Mouse (Mus musculus) erythroid progenitor cell, adult 5-6 weeks (primary cell): ENCODE data around the gene Tcirg1. TPM values are rescaled to one million over a fixed set of nuclear protein-coding genes. Genes with fewer than 3 reads are reported as not detected.
A peak's percentile ranks its signal among the peaks of the same experiment; 100 is the strongest.

Experiments
- ATAC-seq: replicated peaks from 2 replicates; pipeline ENCODE4 v1.8.0; 2016; ENCODE audit warnings: moderate number of reproducible peaks, mild to moderate bottlenecking, moderate TSS enrichment, inconsistent platforms; ENCODE audit not compliant: poor library complexity, low FRiP score, severe bottlenecking
- total RNA-seq, 2 experiments: library from RNA; stranded (forward) in 1 of 2; stranded (reverse) in 1 of 2; fragments of 150-400 nt in 1 of 2; fragments of 186-747, 209-891 nt in 1 of 2; gene quantifications; 2 replicates each; pipeline versions ENCODE4 v1.2.3 to v1.2.4; 2015 to 2017; ENCODE audit warnings: low replicate concordance in 2 of 2

Tcirg1 gene
- total RNA-seq, 2 experiments from 2014 or later, result 44.4 to 51.6 TPM

- ATAC-seq, result no peak
Observed at GRCm38 (mm10) chr19:3857220-3857619, 49.7 kb downstream of the Tcirg1 start.

GRCm38 (mm10) chr19:3855601-3856000 is 51.3 kb downstream of the Tcirg1 start:
- ATAC-seq, result no peak

- no peak for ATAC-seq
Observed at GRCm38 (mm10) chr19:3855091-3855490, 51.8 kb downstream of the Tcirg1 start.

- ATAC-seq, result no peak
Observed at GRCm38 (mm10) chr19:3853891-3854290, 53.0 kb downstream of the Tcirg1 start.

GRCm38 (mm10) chr19:3853121-3853520 is 53.8 kb downstream of the Tcirg1 start:
- no peak for ATAC-seq

GRCm38 (mm10) chr19:3851979-3852681 is 54.8 kb downstream of the Tcirg1 start:
- ATAC-seq, result no peak

GRCm38 (mm10) chr19:3851502-3851962 is 55.4 kb downstream of the Tcirg1 start, which contains the start of gene Chka:
Gene Chka, plus strand, starts transcription at chr19:3851773.
- ATAC-seq, result peak; percentile 99

GRCm38 (mm10) chr19:3850847-3851469 is 56.0 kb downstream of the Tcirg1 start:
- ATAC-seq, result peak; percentile 20; the same call in 1 of the 2 replicates

GRCm38 (mm10) chr19:3850076-3850475 is 56.9 kb downstream of the Tcirg1 start:
- ATAC-seq, result no peak

- ATAC-seq, result no peak
Observed at GRCm38 (mm10) chr19:3849251-3849650, 57.7 kb downstream of the Tcirg1 start.

GRCm38 (mm10) chr19:3848207-3848808 is 58.6 kb downstream of the Tcirg1 start:
- ATAC-seq, result no peak

- no peak for ATAC-seq
Observed at GRCm38 (mm10) chr19:3847711-3848110, 59.2 kb downstream of the Tcirg1 start.

GRCm38 (mm10) chr19:3846676-3847604 is 60.0 kb downstream of the Tcirg1 start:
- ATAC-seq, result no peak

Other genes starting within 250 kb of the Tcirg1 start
- 0.42 and 5.0 TPM in 2 replicates for gene Lrp5, start 220.6 kb downstream of the Tcirg1 start, total RNA-seq (2015; ENCODE audit: low replicate concordance)
- gene Lrp5, start 220.6 kb downstream of the Tcirg1 start, total RNA-seq (2017; ENCODE audit: low replicate concordance), result 1.8 and 1.9 TPM in 2 replicates
- 5.0 and 8.4 TPM in 2 replicates for gene 1810055G02Rik, start 198.8 kb downstream of the Tcirg1 start, total RNA-seq (2015; ENCODE audit: low replicate concordance)
- gene 1810055G02Rik, start 198.8 kb downstream of the Tcirg1 start, total RNA-seq (2017; ENCODE audit: low replicate concordance), result 3.1 and 3.2 TPM in 2 replicates
- 15.1 and 19.1 TPM in 2 replicates for gene Kmt5b, start 139.7 kb downstream of the Tcirg1 start, total RNA-seq (2015; ENCODE audit: low replicate concordance)
- gene Kmt5b, start 139.7 kb downstream of the Tcirg1 start, total RNA-seq (2017; ENCODE audit: low replicate concordance), result 22.0 and 35.7 TPM in 2 replicates
- 10.1 and 13.4 TPM in 2 replicates for gene Chka, start 55.4 kb downstream of the Tcirg1 start, total RNA-seq (2015; ENCODE audit: low replicate concordance)
- 10.8 and 11.8 TPM in 2 replicates for gene Chka, start 55.4 kb downstream of the Tcirg1 start, total RNA-seq (2017; ENCODE audit: low replicate concordance)
- 46.5 and 52.4 TPM in 2 replicates for gene Ndufs8, start 5.6 kb upstream of the Tcirg1 start, total RNA-seq (2015; ENCODE audit: low replicate concordance)
- 24.1 and 28.5 TPM in 2 replicates for gene Ndufs8, start 5.6 kb upstream of the Tcirg1 start, total RNA-seq (2017; ENCODE audit: low replicate concordance)
- 5.4 TPM in 2 replicates for gene Aldh3b1, start 22.7 kb upstream of the Tcirg1 start, total RNA-seq (2015; ENCODE audit: low replicate concordance)
- 4.7 and 6.8 TPM in 2 replicates for gene Aldh3b1, start 22.7 kb upstream of the Tcirg1 start, total RNA-seq (2017; ENCODE audit: low replicate concordance)
- 28.5 and 29.3 TPM in 2 replicates for gene Unc93b1, start 28.1 kb upstream of the Tcirg1 start, total RNA-seq (2015; ENCODE audit: low replicate concordance)
- gene Unc93b1, start 28.1 kb upstream of the Tcirg1 start, total RNA-seq (2017; ENCODE audit: low replicate concordance), result 28.2 and 34.4 TPM in 2 replicates
- gene Aldh3b3, start 51.5 kb upstream of the Tcirg1 start, total RNA-seq (2015; ENCODE audit: low replicate concordance), result 3.6 TPM in 1 of 2 replicates, not detected in the other
- gene Aldh3b3, start 51.5 kb upstream of the Tcirg1 start, total RNA-seq (2017; ENCODE audit: low replicate concordance), result not detected in 2 replicates
- 1.3 and 6.5 TPM in 2 replicates for gene Aldh3b2, start 65.2 kb upstream of the Tcirg1 start, total RNA-seq (2015; ENCODE audit: low replicate concordance)
- 1.1 and 2.4 TPM in 2 replicates for gene Aldh3b2, start 65.2 kb upstream of the Tcirg1 start, total RNA-seq (2017; ENCODE audit: low replicate concordance)
- gene Acy3, start 79.4 kb upstream of the Tcirg1 start, total RNA-seq (2015; ENCODE audit: low replicate concordance), result not detected in 2 replicates
- gene Acy3, start 79.4 kb upstream of the Tcirg1 start, total RNA-seq (2017; ENCODE audit: low replicate concordance), result not detected in 2 replicates
- gene Tbx10, start 85.6 kb upstream of the Tcirg1 start, total RNA-seq (2015; ENCODE audit: low replicate concordance), result not detected in 2 replicates
- not detected in 2 replicates for gene Tbx10, start 85.6 kb upstream of the Tcirg1 start, total RNA-seq (2017; ENCODE audit: low replicate concordance)
- gene Nudt8, start 93.4 kb upstream of the Tcirg1 start, total RNA-seq (2015; ENCODE audit: low replicate concordance), result not detected in 2 replicates
- 1.4 TPM in 1 of 2 replicates, not detected in the other for gene Nudt8, start 93.4 kb upstream of the Tcirg1 start, total RNA-seq (2017; ENCODE audit: low replicate concordance)
- not detected in 2 replicates for gene Gm49405, start 93.5 kb upstream of the Tcirg1 start, total RNA-seq (2015; ENCODE audit: low replicate concordance)
- 0.90 TPM in 1 of 2 replicates, not detected in the other for gene Gm49405, start 93.5 kb upstream of the Tcirg1 start, total RNA-seq (2017; ENCODE audit: low replicate concordance)
- gene Doc2g, start 96.2 kb upstream of the Tcirg1 start, total RNA-seq (2015; ENCODE audit: low replicate concordance), result 0.42 TPM in 1 of 2 replicates, not detected in the other
- 3.0 TPM in 1 of 2 replicates, not detected in the other for gene Doc2g, start 96.2 kb upstream of the Tcirg1 start, total RNA-seq (2017; ENCODE audit: low replicate concordance)
- gene Ndufv1, start 105.7 kb upstream of the Tcirg1 start, total RNA-seq (2015; ENCODE audit: low replicate concordance), result 77.1 and 96.6 TPM in 2 replicates
- gene Ndufv1, start 105.7 kb upstream of the Tcirg1 start, total RNA-seq (2017; ENCODE audit: low replicate concordance), result 161 and 207 TPM in 2 replicates
- gene Gstp1, start 130.9 kb upstream of the Tcirg1 start, total RNA-seq (2015; ENCODE audit: low replicate concordance), result 115 and 185 TPM in 2 replicates
- 22.8 and 23.9 TPM in 2 replicates for gene Gstp1, start 130.9 kb upstream of the Tcirg1 start, total RNA-seq (2017; ENCODE audit: low replicate concordance)
- 3.2 TPM in 1 of 2 replicates, not detected in the other for gene Gstp2, start 138.9 kb upstream of the Tcirg1 start, total RNA-seq (2015; ENCODE audit: low replicate concordance)
- gene Gstp2, start 138.9 kb upstream of the Tcirg1 start, total RNA-seq (2017; ENCODE audit: low replicate concordance), result 3.2 TPM in 1 of 2 replicates, not detected in the other
- 8.8 and 15.9 TPM in 2 replicates for gene Gstp3, start 152.4 kb upstream of the Tcirg1 start, total RNA-seq (2015; ENCODE audit: low replicate concordance)
- 16.8 and 19.8 TPM in 2 replicates for gene Gstp3, start 152.4 kb upstream of the Tcirg1 start, total RNA-seq (2017; ENCODE audit: low replicate concordance)
- not detected in 2 replicates for gene Cabp2, start 174.4 kb upstream of the Tcirg1 start, total RNA-seq (2015; ENCODE audit: low replicate concordance)
- gene Cabp2, start 174.4 kb upstream of the Tcirg1 start, total RNA-seq (2017; ENCODE audit: low replicate concordance), result not detected in 2 replicates
- 118 and 124 TPM in 2 replicates for gene Cdk2ap2, start 190.0 kb upstream of the Tcirg1 start, total RNA-seq (2015; ENCODE audit: low replicate concordance)
- gene Cdk2ap2, start 190.0 kb upstream of the Tcirg1 start, total RNA-seq (2017; ENCODE audit: low replicate concordance), result 17.9 and 36.3 TPM in 2 replicates
- gene Pitpnm1, start 192.9 kb upstream of the Tcirg1 start, total RNA-seq (2015; ENCODE audit: low replicate concordance), result 56.6 and 67.1 TPM in 2 replicates
- 33.9 and 60.9 TPM in 2 replicates for gene Pitpnm1, start 192.9 kb upstream of the Tcirg1 start, total RNA-seq (2017; ENCODE audit: low replicate concordance)
- gene Aip, start 218.7 kb upstream of the Tcirg1 start, total RNA-seq (2015; ENCODE audit: low replicate concordance), result 33.5 and 72.1 TPM in 2 replicates
- 41.2 and 41.8 TPM in 2 replicates for gene Aip, start 218.7 kb upstream of the Tcirg1 start, total RNA-seq (2017; ENCODE audit: low replicate concordance)
- 1.1 TPM in 1 of 2 replicates, not detected in the other for gene Gpr152, start 232.7 kb upstream of the Tcirg1 start, total RNA-seq (2015; ENCODE audit: low replicate concordance)
- gene Gpr152, start 232.7 kb upstream of the Tcirg1 start, total RNA-seq (2017; ENCODE audit: low replicate concordance), result not detected in 2 replicates
- gene Cabp4, start 236.9 kb upstream of the Tcirg1 start, total RNA-seq (2015; ENCODE audit: low replicate concordance), result not detected in 2 replicates
- gene Cabp4, start 236.9 kb upstream of the Tcirg1 start, total RNA-seq (2017; ENCODE audit: low replicate concordance), result not detected in 2 replicates
- 68.3 and 83.3 TPM in 2 replicates for gene Coro1b, start 241.5 kb upstream of the Tcirg1 start, total RNA-seq (2015; ENCODE audit: low replicate concordance)
- 8.5 and 48.9 TPM in 2 replicates for gene Coro1b, start 241.5 kb upstream of the Tcirg1 start, total RNA-seq (2017; ENCODE audit: low replicate concordance)
- 66.3 and 73.4 TPM in 2 replicates for gene Ptprcap, start 246.5 kb upstream of the Tcirg1 start, total RNA-seq (2015; ENCODE audit: low replicate concordance)
- 14.4 and 38.8 TPM in 2 replicates for gene Ptprcap, start 246.5 kb upstream of the Tcirg1 start, total RNA-seq (2017; ENCODE audit: low replicate concordance)